Mouse (Mus musculus) lung, postnatal 25 days (tissue): ENCODE data around the gene Asgr1.
A peak's percentile ranks its signal among the peaks of the same experiment; 100 is the strongest.
"Not testable (repeated sequence)": the region's sequence is repeated elsewhere in the genome, so short reads cannot be mapped to it uniquely, and the experiment has no call there.

ENCODE experiments used
- DNase-seq: peaks from one replicate; pipeline ENCODE4 v3.0.0; 2022; ENCODE audit warnings: low spot score

Gene Asgr1

GRCm38 (mm10) chr11:70068245-70068644 is 14.4 kb downstream of the Asgr1 start:
- no peak for DNase-seq

- DNase-seq: no peak
Measured at GRCm38 (mm10) chr11:70070057-70070456, 16.2 kb downstream of the Asgr1 start.

GRCm38 (mm10) chr11:70070603-70071002 is 16.7 kb downstream of the Asgr1 start:
- DNase-seq: not testable (repeated sequence)

- peak; percentile 81 for DNase-seq
Measured at GRCm38 (mm10) chr11:70074379-70075071, 20.6 kb downstream of the Asgr1 start.

GRCm38 (mm10) chr11:70075581-70075980 is 21.7 kb downstream of the Asgr1 start:
- no peak for DNase-seq

GRCm38 (mm10) chr11:70077441-70077840 is 23.6 kb downstream of the Asgr1 start:
- DNase-seq: no peak

GRCm38 (mm10) chr11:70079175-70079574 is 25.3 kb downstream of the Asgr1 start:
- DNase-seq: no peak

- DNase-seq: peak; percentile 48
Measured at GRCm38 (mm10) chr11:70079928-70080327, 26.0 kb downstream of the Asgr1 start.

- DNase-seq: no peak
Measured at GRCm38 (mm10) chr11:70080803-70081590, 27.1 kb downstream of the Asgr1 start.

GRCm38 (mm10) chr11:70084563-70084962 is 30.7 kb downstream of the Asgr1 start:
- peak; percentile 16 for DNase-seq

GRCm38 (mm10) chr11:70091986-70092783 is 38.3 kb downstream of the Asgr1 start, which contains the start of gene Asgr2:
Asgr2 (plus strand) TSS chr11:70092644.
- DNase-seq: peak; percentile 37

GRCm38 (mm10) chr11:70097396-70097795 is 43.5 kb downstream of the Asgr1 start:
- DNase-seq: no peak

GRCm38 (mm10) chr11:70099102-70099501 is 45.2 kb downstream of the Asgr1 start:
- DNase-seq: no peak

GRCm38 (mm10) chr11:70099809-70100208 is 45.9 kb downstream of the Asgr1 start:
- no peak for DNase-seq

- no peak for DNase-seq
Measured at GRCm38 (mm10) chr11:70103701-70104315, 49.9 kb downstream of the Asgr1 start.

- no peak for DNase-seq
Measured at GRCm38 (mm10) chr11:70107085-70107484, 53.2 kb downstream of the Asgr1 start.
